Mouse (Mus musculus) intestine, embryonic 14.5 days (tissue): ENCODE results near the gene Cox5a. TPM values are rescaled to one million over a fixed set of nuclear protein-coding genes. Genes with fewer than 3 reads are reported as not detected.
A peak's percentile ranks its signal among the peaks of the same experiment; 100 is the strongest.

Experiments
- ATAC-seq: fragments of 200-750 bp; cut with Nextera tagmentation; replicated peaks from 2 replicates; pipeline ENCODE4 v1.8.0; 2017; ENCODE audit warnings: low read depth, moderate number of reproducible peaks, moderate TSS enrichment, moderate library complexity; ENCODE audit not compliant: low FRiP score, low TSS enrichment
- DNase-seq: peaks from one replicate; pipeline ENCODE4 v3.0.0-alpha.2; 2018; ENCODE audit warnings: low spot score
- H3K27ac ChIP-seq: fragments of 300-500 bp; sonication (generic); 2 replicates; pipeline ENCODE4 v1.5.1; 2014; ENCODE audit warnings: low read depth, mild to moderate bottlenecking, control low read depth
- H3K27me3 ChIP-seq: fragments of 300-500 bp; sonication (generic); replicated peaks from 2 replicates; pipeline ENCODE4 v1.6.1; 2014; ENCODE audit warnings: low read length, control low read depth; ENCODE audit not compliant: control insufficient read depth, insufficient read depth
- H3K36me3 ChIP-seq: fragments of 300-500 bp; sonication (generic); 2 replicates; pipeline ENCODE4 v1.6.1; 2014; ENCODE audit warnings: low read length, control low read depth; ENCODE audit not compliant: control insufficient read depth, insufficient read depth
- H3K4me1 ChIP-seq: fragments of 300-500 bp; sonication (generic); replicated peaks from 2 replicates; pipeline ENCODE4 v1.6.1; 2014; ENCODE audit warnings: low read length, control low read depth, mixed read lengths; ENCODE audit not compliant: control insufficient read depth, insufficient read depth
- H3K4me2 ChIP-seq: fragments of 300-500 bp; sonication (generic); 2 replicates; pipeline ENCODE4 v1.6.1; 2014; ENCODE audit warnings: low read length
- H3K4me3 ChIP-seq: fragments of 300-500 bp; sonication (generic); 2 replicates; pipeline ENCODE4 v1.5.1; 2014; ENCODE audit warnings: low read depth, low read length, control low read depth, mixed read lengths
- H3K9ac ChIP-seq: fragments of 300-500 bp; sonication (generic); 2 replicates; pipeline ENCODE4 v1.6.1; 2014; ENCODE audit warnings: mild to moderate bottlenecking, low read length
- H3K9me3 ChIP-seq: fragments of 300-500 bp; sonication (generic); 2 replicates; pipeline ENCODE4 v1.6.1; 2016; ENCODE audit warnings: low read length, control low read depth; ENCODE audit not compliant: control insufficient read depth
- WGBS: fragments of 180-500 bp; shearing (Covaris S2); extraction: QIAGEN DNeasy Blood & Tissue Kit; methylation state at CpG from one replicate; pipeline ENCODE4 v1.1.7; 2014; 5-methylcytosine and 5-hydroxymethylcytosine counted together
- polyA plus RNA-seq: library from polyadenylated mRNA; unstranded; fragments of >200 nt; fragmentation: Nextera tagmentation; extraction: Ambion mirVana; gene quantifications from 2 replicates; pipeline ENCODE4 v1.2.1, GENCODE M21; 2014

Gene Cox5a
- polyA plus RNA-seq, 1 experiment from 2014 or later: 687 TPM

- WGBS: 1% methylated on average over 37 of the region's 37 CpGs
- peaks cover 29% of the 10 kb centered on the region for H3K4me1 ChIP-seq
- peak within 1 kb of the TSS; percentile 61 for H3K9ac ChIP-seq
- peak within 1 kb of the TSS; percentile 50 for H3K4me2 ChIP-seq
- no peaks in the 10 kb centered on the region for H3K36me3 ChIP-seq
- DNase-seq (peak; percentile 99), ATAC-seq (peak; percentile 99)
- no peaks in the 10 kb centered on the region for H3K9me3 ChIP-seq
- peak within 1 kb of the TSS; percentile 77 for H3K4me3 ChIP-seq
- peak within 1 kb of the TSS; percentile 74 for H3K27ac ChIP-seq
- H3K27me3 ChIP-seq: no peaks in the 10 kb centered on the region
These were observed 40.0 kb downstream of the Cox5a start, which contains the start of gene Scamp2 for GRCm38 (mm10) chr9:57560861-57561710. Scamp2 (plus strand) TSS chr9:57560943.

- H3K9me3 ChIP-seq: no peaks in the 10 kb centered on the region
- peak overlapping the region; percentile 77 for H3K4me3 ChIP-seq
- H3K9ac ChIP-seq: peak overlapping the region; percentile 61; the same call in 1 of the 2 replicates
- 0 out of 2 replicates have a peak overlapping the region, but pooled peaks have one; percentile 47 for H3K27ac ChIP-seq
- ATAC-seq: no peak
- no peak for DNase-seq
- H3K27me3 ChIP-seq: no peaks in the 10 kb centered on the region
- H3K4me2 ChIP-seq: peak overlapping the region; percentile 50
- no peaks in the 10 kb centered on the region for H3K36me3 ChIP-seq
- 74% methylated on average over 13 of the region's 13 CpGs for WGBS
- peaks cover 35% of the 10 kb centered on the region for H3K4me1 ChIP-seq
These were observed 40.6 kb downstream of the Cox5a start for GRCm38 (mm10) chr9:57561711-57562099.

- H3K27ac ChIP-seq: peak overlapping the region; percentile 47; the same call in 1 of the 2 replicates
- no peaks in the 10 kb centered on the region for H3K9me3 ChIP-seq
- no peak for DNase-seq
- H3K9ac ChIP-seq: 0 out of 2 replicates have a peak overlapping the region, but pooled peaks have one; percentile 5
- 0 out of 2 replicates have a peak overlapping the region, but pooled peaks have one; percentile 13 for H3K4me3 ChIP-seq
- 33% methylated on average over 4 of the region's 4 CpGs for WGBS
- ATAC-seq: peak; percentile 21; the same call in 1 of the 2 replicates
- H3K4me1 ChIP-seq: peaks cover 38% of the 10 kb centered on the region
- H3K4me2 ChIP-seq: peak overlapping the region; percentile 28; the same call in 1 of the 2 replicates
- 0 out of 2 replicates have a peak, but pooled peaks cover 1% of the 10 kb centered on the region for H3K36me3 ChIP-seq
- H3K27me3 ChIP-seq: no peaks in the 10 kb centered on the region
These were observed 41.9 kb downstream of the Cox5a start for GRCm38 (mm10) chr9:57562896-57563372.

- Histone ChIP-seq H3K4me2 (no peak overlapping the region), H3K36me3 (peaks cover 15% of the 10 kb centered on the region), H3K4me3 (no peak overlapping the region), H3K4me1 (peaks cover 38% of the 10 kb centered on the region), H3K27ac (no peak overlapping the region), H3K9me3 (no peaks in the 10 kb centered on the region), H3K9ac (no peak overlapping the region), H3K27me3 (no peaks in the 10 kb centered on the region)
- DNase-seq (no peak), ATAC-seq (no peak)
- 90% methylated on average over 6 of the region's 6 CpGs for WGBS
These were observed 43.5 kb downstream of the Cox5a start for GRCm38 (mm10) chr9:57564609-57565008.

GRCm38 (mm10) chr9:57565741-57566221 is 44.7 kb downstream of the Cox5a start:
- no peak overlapping the region for H3K4me2 ChIP-seq
- H3K27ac ChIP-seq: no peak overlapping the region
- WGBS: 30% methylated on average over 10 of the region's 10 CpGs
- peaks cover 23% of the 10 kb centered on the region for H3K36me3 ChIP-seq
- H3K27me3 ChIP-seq: no peaks in the 10 kb centered on the region
- no peak overlapping the region for H3K4me3 ChIP-seq
- no peaks in the 10 kb centered on the region for H3K9me3 ChIP-seq
- H3K4me1 ChIP-seq: peaks cover 33% of the 10 kb centered on the region
- no peak overlapping the region for H3K9ac ChIP-seq
- DNase-seq (no peak), ATAC-seq (no peak)

GRCm38 (mm10) chr9:57566846-57567245 is 45.8 kb downstream of the Cox5a start:
- Histone ChIP-seq H3K36me3 (peaks cover 29% of the 10 kb centered on the region), H3K9ac (no peak overlapping the region), H3K9me3 (no peaks in the 10 kb centered on the region), H3K4me3 (no peak overlapping the region), H3K27ac (no peak overlapping the region), H3K4me1 (peaks cover 28% of the 10 kb centered on the region), H3K27me3 (no peaks in the 10 kb centered on the region), H3K4me2 (no peak overlapping the region)
- 53% methylated on average over 8 of the region's 8 CpGs for WGBS
- ATAC-seq (no peak), DNase-seq (no peak)

GRCm38 (mm10) chr9:57568500-57568899 is 47.4 kb downstream of the Cox5a start:
- ATAC-seq: no peak
- H3K4me3 ChIP-seq: no peak overlapping the region
- H3K36me3 ChIP-seq: peaks cover 32% of the 10 kb centered on the region
- no peaks in the 10 kb centered on the region for H3K27me3 ChIP-seq
- H3K9me3 ChIP-seq: no peaks in the 10 kb centered on the region
- WGBS: 93% methylated on average over 6 of the region's 6 CpGs
- peaks cover 17% of the 10 kb centered on the region; the same call in 1 of the 2 replicates for H3K4me1 ChIP-seq
- no peak overlapping the region for H3K27ac ChIP-seq
- DNase-seq: no peak
- H3K4me2 ChIP-seq: no peak overlapping the region
- no peak overlapping the region for H3K9ac ChIP-seq

- peaks cover 45% of the 10 kb centered on the region for H3K36me3 ChIP-seq
- H3K9ac ChIP-seq: no peak overlapping the region
These were observed 53.3 kb downstream of the Cox5a start for GRCm38 (mm10) chr9:57574397-57574796.

More at GRCm38 (mm10) chr9:57574397-57574796, 53.3 kb downstream of the Cox5a start:
- no peak for ATAC-seq
- DNase-seq: no peak
- Histone ChIP-seq H3K4me2 (no peak overlapping the region), H3K27me3 (no peaks in the 10 kb centered on the region), H3K27ac (no peak overlapping the region), H3K4me1 (no peaks in the 10 kb centered on the region), H3K4me3 (no peak overlapping the region), H3K9me3 (no peaks in the 10 kb centered on the region)
